Mouse (Mus musculus) forebrain, embryonic 12.5 days (tissue): ENCODE data around the gene 1700001C19Rik. TPM values are rescaled to one million over a fixed set of nuclear protein-coding genes. Genes with fewer than 3 reads are reported as not detected.
A peak's percentile ranks its signal among the peaks of the same experiment; 100 is the strongest.
"Not testable (repeated sequence)": the region's sequence is repeated elsewhere in the genome, so short reads cannot be mapped to it uniquely, and the experiment has no call there.

Experiments used
- ATAC-seq: fragments of 200-750 bp; cut with Nextera tagmentation; 2 replicates; pipeline ENCODE4 v1.8.0; 2017; ENCODE audit warnings: moderate TSS enrichment; ENCODE audit not compliant: low FRiP score
- H3K27ac ChIP-seq: fragments of 300-500 bp; sonication (generic); 2 replicates; pipeline ENCODE4 v1.5.1; 2016; ENCODE audit warnings: mild to moderate bottlenecking
- H3K27me3 ChIP-seq: fragments of 300-500 bp; sonication (generic); 2 replicates; pipeline ENCODE4 v1.6.1; 2016; ENCODE audit warnings: mild to moderate bottlenecking
- H3K36me3 ChIP-seq: fragments of 300-500 bp; sonication (generic); replicated peaks from 2 replicates; pipeline ENCODE4 v1.6.1; 2016; ENCODE audit warnings: mild to moderate bottlenecking
- H3K4me1 ChIP-seq: fragments of 300-500 bp; sonication (generic); 2 replicates; pipeline ENCODE4 v1.6.1; 2016
- H3K4me2 ChIP-seq: fragments of 300-500 bp; sonication (generic); 2 replicates; pipeline ENCODE4 v1.6.1; 2016; ENCODE audit warnings: mild to moderate bottlenecking, moderate library complexity
- H3K4me3 ChIP-seq: fragments of 300-500 bp; sonication (generic); replicated peaks from 2 replicates; pipeline ENCODE4 v1.5.1; 2016; ENCODE audit warnings: mild to moderate bottlenecking
- H3K9ac ChIP-seq: fragments of 300-500 bp; sonication (generic); 2 replicates; pipeline ENCODE4 v1.6.1; 2016; ENCODE audit warnings: mild to moderate bottlenecking
- H3K9me3 ChIP-seq: fragments of 300-500 bp; sonication (generic); 2 replicates; pipeline ENCODE4 v1.6.1; 2016
- WGBS: fragments of 180-500 bp; shearing (Covaris S2); methylation state at CpG from one replicate; pipeline ENCODE4 v1.1.7; 2016; 5-methylcytosine and 5-hydroxymethylcytosine counted together
- polyA plus RNA-seq: library from polyadenylated mRNA; unstranded; fragments of >200 nt; fragmentation: Nextera tagmentation; extraction: Ambion mirVana; gene quantifications from 2 replicates; pipeline ENCODE4 v1.2.1, GENCODE M21; 2016

The 1700001C19Rik gene
- polyA plus RNA-seq, 1 experiment from 2014 or later, result 0.31 TPM

GRCm38 (mm10) chr17:47421566-47421965 lies 15.6 kb downstream of the 1700001C19Rik start:
- no peak for ATAC-seq
- no peak overlapping the region for H3K4me3 ChIP-seq
- WGBS, result 84% methylated on average over 3 of the region's 3 CpGs

GRCm38 (mm10) chr17:47420195-47420594 lies 17.0 kb downstream of the 1700001C19Rik start:
- no peak overlapping the region for H3K4me3 ChIP-seq
- whole genome bisulfite sequencing, result 65% methylated on average over 2 of the region's 2 CpGs
- no peak overlapping the region for H3K9ac ChIP-seq
- no peak overlapping the region for H3K27ac ChIP-seq
- no peak for ATAC-seq
- no peaks in the 10 kb centered on the region for H3K36me3 ChIP-seq
- 0 out of 2 replicates have a peak, but pooled peaks cover 8% of the 10 kb centered on the region for H3K27me3 ChIP-seq
- no peaks in the 10 kb centered on the region for H3K4me1 ChIP-seq
- no peak overlapping the region for H3K4me2 ChIP-seq
- no peaks in the 10 kb centered on the region for H3K9me3 ChIP-seq

More at GRCm38 (mm10) chr17:47421566-47421965, 15.6 kb downstream of the 1700001C19Rik start:
- no peak overlapping the region for H3K4me2 ChIP-seq
- H3K27me3 ChIP-seq, result 0 out of 2 replicates have a peak, but pooled peaks cover 3% of the 10 kb centered on the region
- no peak overlapping the region for H3K9ac ChIP-seq
- no peaks in the 10 kb centered on the region for H3K36me3 ChIP-seq
- H3K9me3 ChIP-seq, result no peaks in the 10 kb centered on the region
- H3K27ac ChIP-seq, result no peak overlapping the region
- no peaks in the 10 kb centered on the region for H3K4me1 ChIP-seq

- peaks cover 75% of the 10 kb centered on the region for H3K27me3 ChIP-seq
- H3K36me3 ChIP-seq, H3K4me1 ChIP-seq, H3K27ac ChIP-seq, H3K9me3 ChIP-seq, H3K9ac ChIP-seq: not testable (repeated sequence)
- peak; percentile 30; the same call in 1 of the 2 replicates for ATAC-seq
- WGBS, result 2% methylated on average over 74 of the region's 74 CpGs
- peak overlapping the region; percentile 38 for H3K4me3 ChIP-seq
- H3K4me2 ChIP-seq, result peak overlapping the region; percentile 58
These were observed 27.0 kb downstream of the 1700001C19Rik start for GRCm38 (mm10) chr17:47409897-47410861.

- Histone ChIP-seq H3K27me3 (peaks cover 71% of the 10 kb centered on the region), H3K4me2 (no peak overlapping the region), H3K4me3 (no peak overlapping the region), H3K27ac (no peak overlapping the region), H3K36me3 (no peaks in the 10 kb centered on the region), H3K9ac (no peak overlapping the region), H3K9me3 (no peaks in the 10 kb centered on the region), H3K4me1 (peaks cover 5% of the 10 kb centered on the region; the same call in 1 of the 2 replicates)
- ATAC-seq, result no peak; the same call in 1 of the 2 replicates
- WGBS, result 22% methylated on average over 8 of the region's 8 CpGs
These were observed 28.6 kb downstream of the 1700001C19Rik start for GRCm38 (mm10) chr17:47408558-47408898.

- 66% methylated on average over 10 of the region's 10 CpGs for WGBS
- Histone ChIP-seq H3K27me3 (peaks cover 70% of the 10 kb centered on the region), H3K4me3 (no peak overlapping the region), H3K4me1 (peaks cover 5% of the 10 kb centered on the region; the same call in 1 of the 2 replicates), H3K27ac (no peak overlapping the region), H3K9ac (no peak overlapping the region), H3K36me3 (no peaks in the 10 kb centered on the region), H3K9me3 (no peaks in the 10 kb centered on the region), H3K4me2 (no peak overlapping the region)
- no peak for ATAC-seq
These were observed 29.2 kb downstream of the 1700001C19Rik start for GRCm38 (mm10) chr17:47407717-47408557.

GRCm38 (mm10) chr17:47400451-47400850 lies 36.7 kb downstream of the 1700001C19Rik start, which contains the start of gene Guca1a:
Gene Guca1a (minus strand): TSS chr17:47400584.
- no peak within 1 kb of the TSS for H3K9ac ChIP-seq
- no peak within 1 kb of the TSS for H3K27ac ChIP-seq
- ATAC-seq, result no peak
- H3K9me3 ChIP-seq, result no peaks in the 10 kb centered on the region
- no peaks in the 10 kb centered on the region for H3K36me3 ChIP-seq
- no peak within 1 kb of the TSS for H3K4me2 ChIP-seq
- WGBS, result 8% methylated on average over 10 of the region's 10 CpGs
- H3K4me1 ChIP-seq, result peaks cover 9% of the 10 kb centered on the region
- no peak within 1 kb of the TSS for H3K4me3 ChIP-seq
- peaks cover 59% of the 10 kb centered on the region for H3K27me3 ChIP-seq

- WGBS, result 86% methylated on average over 8 of the region's 8 CpGs
- Histone ChIP-seq H3K27ac (no peak overlapping the region), H3K9me3 (no peaks in the 10 kb centered on the region), H3K4me3 (no peak overlapping the region), H3K9ac (no peak overlapping the region), H3K36me3 (no peaks in the 10 kb centered on the region), H3K4me2 (no peak overlapping the region), H3K4me1 (peaks cover 19% of the 10 kb centered on the region), H3K27me3 (peaks cover 68% of the 10 kb centered on the region)
- no peak for ATAC-seq
These were observed 38.1 kb downstream of the 1700001C19Rik start for GRCm38 (mm10) chr17:47399091-47399490.

- Histone ChIP-seq H3K9me3 (0 out of 2 replicates have a peak, but pooled peaks cover 6% of the 10 kb centered on the region), H3K4me3 (peak overlapping the region; percentile 25), H3K9ac (peak overlapping the region; percentile 2; the same call in 1 of the 2 replicates), H3K27me3 (peaks cover 71% of the 10 kb centered on the region), H3K36me3 (no peaks in the 10 kb centered on the region), H3K27ac (no peak overlapping the region), H3K4me2 (peak overlapping the region; percentile 45), H3K4me1 (peaks cover 17% of the 10 kb centered on the region)
- WGBS, result 3% methylated on average over 20 of the region's 20 CpGs
- ATAC-seq, result peak; percentile 36; the same call in 1 of the 2 replicates
These were observed 41.7 kb downstream of the 1700001C19Rik start for GRCm38 (mm10) chr17:47395376-47395913.

GRCm38 (mm10) chr17:47394223-47394869 lies 42.8 kb downstream of the 1700001C19Rik start:
- Histone ChIP-seq H3K4me1 (peaks cover 15% of the 10 kb centered on the region), H3K4me3 (no peak overlapping the region), H3K27ac (no peak overlapping the region), H3K27me3 (peaks cover 60% of the 10 kb centered on the region), H3K9me3 (0 out of 2 replicates have a peak, but pooled peaks cover 6% of the 10 kb centered on the region), H3K36me3 (no peaks in the 10 kb centered on the region), H3K9ac (no peak overlapping the region), H3K4me2 (peak overlapping the region; percentile 45)
- no peak for ATAC-seq
- 26% methylated on average over 24 of the region's 24 CpGs for WGBS

GRCm38 (mm10) chr17:47386649-47387048 lies 50.5 kb downstream of the 1700001C19Rik start:
- Histone ChIP-seq H3K4me2 (no peak overlapping the region), H3K9me3 (no peaks in the 10 kb centered on the region), H3K27ac (no peak overlapping the region), H3K4me1 (peaks cover 3% of the 10 kb centered on the region), H3K36me3 (0 out of 2 replicates have a peak, but pooled peaks cover under 1% of the 10 kb centered on the region), H3K4me3 (no peak overlapping the region), H3K9ac (no peak overlapping the region), H3K27me3 (peaks cover 11% of the 10 kb centered on the region)
- no peak for ATAC-seq
- WGBS, result 67% methylated on average over 4 of the region's 4 CpGs

- Histone ChIP-seq H3K36me3 (peaks cover 10% of the 10 kb centered on the region; the same call in 1 of the 2 replicates), H3K27me3 (peaks cover 6% of the 10 kb centered on the region; the same call in 1 of the 2 replicates), H3K4me2 (no peak within 1 kb of the TSS), H3K9ac (no peak within 1 kb of the TSS), H3K4me1 (peaks cover 7% of the 10 kb centered on the region), H3K4me3 (no peak within 1 kb of the TSS), H3K27ac (no peak within 1 kb of the TSS), H3K9me3 (no peaks in the 10 kb centered on the region)
- no peak for ATAC-seq
- 36% methylated on average over 10 of the region's 10 CpGs for WGBS
These were observed 52.0 kb downstream of the 1700001C19Rik start, which contains the start of gene Guca1b for GRCm38 (mm10) chr17:47385145-47385544. Gene Guca1b (plus strand): TSS chr17:47385393.
